Mouse (Mus musculus): ENCODE measurements around the gene Wnt5b.

DNA sequence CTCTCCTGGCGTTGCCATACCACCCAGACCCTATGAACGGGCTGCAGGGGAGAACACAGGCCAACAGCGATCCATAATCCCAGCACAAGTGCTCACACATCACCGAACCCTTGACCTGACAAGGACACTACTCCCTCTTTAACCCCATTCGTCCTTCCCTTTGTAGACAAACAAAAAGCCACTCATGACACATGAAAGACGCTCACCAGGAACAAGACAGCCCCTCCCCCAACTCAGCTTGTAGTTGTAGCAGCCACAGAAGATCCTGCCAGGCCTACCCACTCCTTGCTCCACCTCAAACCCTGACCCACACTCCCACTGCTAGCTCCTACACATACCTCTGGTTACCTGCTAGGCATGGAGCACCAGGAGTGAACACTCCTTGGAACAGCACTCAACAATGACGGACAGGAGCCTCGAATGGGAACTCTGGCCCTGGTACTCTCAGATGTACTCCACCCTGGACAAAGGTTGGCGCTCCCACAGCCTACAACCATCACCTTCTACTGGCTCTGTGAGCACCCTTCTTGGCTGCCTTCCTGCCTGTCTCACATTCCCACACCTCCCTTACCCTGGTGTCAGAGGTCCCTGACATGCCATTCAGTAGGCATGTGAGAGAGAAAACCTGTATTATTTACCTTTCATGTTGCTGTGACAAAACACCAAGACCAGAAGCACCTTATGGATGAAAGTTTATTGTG lies 38.5 kb downstream of the Wnt5b start:
- no peak for TF ChIP-seq CTCF (IDR thresholded peaks at IDR 0.05; ENCODE audit: control insufficient read depth, insufficient read depth, insufficient read length)
- TF ChIP-seq USF1 (IDR thresholded peaks at IDR 0.05; ENCODE audit: low read depth) = no peak
- no peak for TF ChIP-seq CEBPB (IDR thresholded peaks at IDR 0.05; ENCODE audit: low read depth)
- TF ChIP-seq MAX (IDR thresholded peaks at IDR 0.05) = no peak

All from C2C12 (cell line).